Mouse (Mus musculus): ENCODE results near the gene Smo. TPM values are rescaled to one million over a fixed set of nuclear protein-coding genes. Genes with fewer than 3 reads are reported as not detected.

The Smo gene
- polyA plus RNA-seq, 1 experiment from 2014 or later = 23.6 TPM

- no peaks in the 10 kb centered on the region for H3K27me3 ChIP-seq (ENCODE audit: control insufficient read depth, insufficient read depth, low read length)
- H3K27ac ChIP-seq (ENCODE audit: low read length) = no peak overlapping the region
- no peak overlapping the region for H3K4me3 ChIP-seq (replicated peaks; ENCODE audit: low read length)
- peaks cover 8% of the 10 kb centered on the region; the same call in 1 of the 2 replicates for H3K4me1 ChIP-seq (ENCODE audit: control insufficient read depth, insufficient read depth, low read length)
- H3K4me2 ChIP-seq (ENCODE audit: low read depth, low read length) = no peak overlapping the region
- H3K9me3 ChIP-seq (replicated peaks; ENCODE audit: control insufficient read depth, low read length) = no peaks in the 10 kb centered on the region
- no peak for ATAC-seq (ENCODE audit: insufficient read depth, low FRiP score)
- WGBS = 86% methylated on average over 7 of the region's 7 CpGs
- no peaks in the 10 kb centered on the region for H3K36me3 ChIP-seq (ENCODE audit: control insufficient read depth, insufficient read depth, low read length)
- H3K9ac ChIP-seq (ENCODE audit: low read length) = no peak overlapping the region
Measured at GRCm38 (mm10) chr6:29699085-29699745, 36.1 kb upstream of the Smo start.

GRCm38 (mm10) chr6:29701051-29701450, 34.3 kb upstream of the Smo start:
- 65% methylated on average over 6 of the region's 6 CpGs for WGBS
- Histone ChIP-seq H3K9me3 (replicated peaks; ENCODE audit: control insufficient read depth, low read length) (no peaks in the 10 kb centered on the region), H3K9ac (ENCODE audit: low read length) (no peak overlapping the region), H3K27me3 (ENCODE audit: control insufficient read depth, insufficient read depth, low read length) (no peaks in the 10 kb centered on the region), H3K4me2 (ENCODE audit: low read depth, low read length) (no peak overlapping the region), H3K4me3 (replicated peaks; ENCODE audit: low read length) (no peak overlapping the region), H3K27ac (ENCODE audit: low read length) (no peak overlapping the region), H3K4me1 (ENCODE audit: control insufficient read depth, insufficient read depth, low read length) (no peaks in the 10 kb centered on the region; the same call in 1 of the 2 replicates), H3K36me3 (ENCODE audit: control insufficient read depth, insufficient read depth, low read length) (no peaks in the 10 kb centered on the region)
- ATAC-seq (ENCODE audit: insufficient read depth, low FRiP score) = peak; percentile 75

- 83% methylated on average over 3 of the region's 3 CpGs for WGBS
Measured at GRCm38 (mm10) chr6:29702126-29702525, 33.2 kb upstream of the Smo start.

GRCm38 (mm10) chr6:29704143-29704542, 31.2 kb upstream of the Smo start:
- 84% methylated on average over 5 of the region's 5 CpGs for WGBS
- Histone ChIP-seq H3K9me3 (replicated peaks; ENCODE audit: control insufficient read depth, low read length) (no peaks in the 10 kb centered on the region), H3K27ac (ENCODE audit: low read length) (no peak overlapping the region), H3K9ac (ENCODE audit: low read length) (no peak overlapping the region), H3K4me1 (ENCODE audit: control insufficient read depth, insufficient read depth, low read length) (no peaks in the 10 kb centered on the region), H3K4me2 (ENCODE audit: low read depth, low read length) (no peak overlapping the region), H3K36me3 (ENCODE audit: control insufficient read depth, insufficient read depth, low read length) (no peaks in the 10 kb centered on the region), H3K4me3 (replicated peaks; ENCODE audit: low read length) (no peak overlapping the region), H3K27me3 (ENCODE audit: control insufficient read depth, insufficient read depth, low read length) (no peaks in the 10 kb centered on the region)
- no peak for ATAC-seq (ENCODE audit: insufficient read depth, low FRiP score)

More at GRCm38 (mm10) chr6:29702126-29702525, 33.2 kb upstream of the Smo start:
- Histone ChIP-seq H3K4me3 (replicated peaks; ENCODE audit: low read length) (no peak overlapping the region), H3K9ac (ENCODE audit: low read length) (no peak overlapping the region), H3K27ac (ENCODE audit: low read length) (no peak overlapping the region), H3K36me3 (ENCODE audit: control insufficient read depth, insufficient read depth, low read length) (no peaks in the 10 kb centered on the region), H3K9me3 (replicated peaks; ENCODE audit: control insufficient read depth, low read length) (no peaks in the 10 kb centered on the region), H3K27me3 (ENCODE audit: control insufficient read depth, insufficient read depth, low read length) (no peaks in the 10 kb centered on the region), H3K4me1 (ENCODE audit: control insufficient read depth, insufficient read depth, low read length) (no peaks in the 10 kb centered on the region; the same call in 1 of the 2 replicates), H3K4me2 (ENCODE audit: low read depth, low read length) (no peak overlapping the region)
- no peak for ATAC-seq (ENCODE audit: insufficient read depth, low FRiP score)

- Histone ChIP-seq H3K4me2 (ENCODE audit: low read depth, low read length) (no peak overlapping the region), H3K4me1 (ENCODE audit: control insufficient read depth, insufficient read depth, low read length) (no peaks in the 10 kb centered on the region), H3K4me3 (replicated peaks; ENCODE audit: low read length) (no peak overlapping the region), H3K27me3 (ENCODE audit: control insufficient read depth, insufficient read depth, low read length) (no peaks in the 10 kb centered on the region), H3K9me3 (replicated peaks; ENCODE audit: control insufficient read depth, low read length) (no peaks in the 10 kb centered on the region), H3K36me3 (ENCODE audit: control insufficient read depth, insufficient read depth, low read length) (no peaks in the 10 kb centered on the region), H3K9ac (ENCODE audit: low read length) (no peak overlapping the region), H3K27ac (ENCODE audit: low read length) (no peak overlapping the region)
- WGBS = 29% methylated on average over 2 of the region's 2 CpGs
- no peak for ATAC-seq (ENCODE audit: insufficient read depth, low FRiP score)
Measured at GRCm38 (mm10) chr6:29707902-29708301, 27.4 kb upstream of the Smo start.

- Histone ChIP-seq H3K27me3 (ENCODE audit: control insufficient read depth, insufficient read depth, low read length) (no peaks in the 10 kb centered on the region), H3K9ac (ENCODE audit: low read length) (no peak overlapping the region), H3K4me3 (replicated peaks; ENCODE audit: low read length) (no peak overlapping the region), H3K27ac (ENCODE audit: low read length) (no peak overlapping the region), H3K9me3 (replicated peaks; ENCODE audit: control insufficient read depth, low read length) (no peaks in the 10 kb centered on the region), H3K4me2 (ENCODE audit: low read depth, low read length) (no peak overlapping the region), H3K36me3 (ENCODE audit: control insufficient read depth, insufficient read depth, low read length) (no peaks in the 10 kb centered on the region), H3K4me1 (ENCODE audit: control insufficient read depth, insufficient read depth, low read length) (no peaks in the 10 kb centered on the region)
- 80% methylated on average over 3 of the region's 3 CpGs for WGBS
- ATAC-seq (ENCODE audit: insufficient read depth, low FRiP score) = no peak
Measured at GRCm38 (mm10) chr6:29711318-29711717, 24.0 kb upstream of the Smo start.

GRCm38 (mm10) chr6:29712011-29712584, 23.2 kb upstream of the Smo start:
- H3K27me3 ChIP-seq (ENCODE audit: control insufficient read depth, insufficient read depth, low read length) = no peaks in the 10 kb centered on the region
- no peak overlapping the region for H3K4me2 ChIP-seq (ENCODE audit: low read depth, low read length)
- no peak for ATAC-seq (ENCODE audit: insufficient read depth, low FRiP score)
- no peak overlapping the region for H3K27ac ChIP-seq (ENCODE audit: low read length)
- H3K4me1 ChIP-seq (ENCODE audit: control insufficient read depth, insufficient read depth, low read length) = 0 out of 2 replicates have a peak, but pooled peaks cover under 1% of the 10 kb centered on the region
- H3K36me3 ChIP-seq (ENCODE audit: control insufficient read depth, insufficient read depth, low read length) = no peaks in the 10 kb centered on the region
- H3K9me3 ChIP-seq (replicated peaks; ENCODE audit: control insufficient read depth, low read length) = no peaks in the 10 kb centered on the region
- H3K9ac ChIP-seq (ENCODE audit: low read length) = no peak overlapping the region
- 43% methylated on average over 3 of the region's 3 CpGs for WGBS
- H3K4me3 ChIP-seq (replicated peaks; ENCODE audit: low read length) = no peak overlapping the region

GRCm38 (mm10) chr6:29716624-29717365, 18.5 kb upstream of the Smo start:
- Histone ChIP-seq H3K4me2 (ENCODE audit: low read depth, low read length) (peak overlapping the region; percentile 24; the same call in 1 of the 2 replicates), H3K9me3 (replicated peaks; ENCODE audit: control insufficient read depth, low read length) (no peaks in the 10 kb centered on the region), H3K27me3 (ENCODE audit: control insufficient read depth, insufficient read depth, low read length) (no peaks in the 10 kb centered on the region), H3K4me1 (ENCODE audit: control insufficient read depth, insufficient read depth, low read length) (peaks cover 20% of the 10 kb centered on the region), H3K27ac (ENCODE audit: low read length) (no peak overlapping the region; the same call in 1 of the 2 replicates), H3K9ac (ENCODE audit: low read length) (no peak overlapping the region), H3K36me3 (ENCODE audit: control insufficient read depth, insufficient read depth, low read length) (no peaks in the 10 kb centered on the region), H3K4me3 (replicated peaks; ENCODE audit: low read length) (no peak overlapping the region)
- ATAC-seq (ENCODE audit: insufficient read depth, low FRiP score) = peak; percentile 30; the same call in 1 of the 2 replicates
- 49% methylated on average over 10 of the region's 10 CpGs for WGBS

GRCm38 (mm10) chr6:29717541-29717940, 17.8 kb upstream of the Smo start:
- 56% methylated on average over 10 of the region's 10 CpGs for whole genome bisulfite sequencing

More at GRCm38 (mm10) chr6:29717541-29717940, 17.8 kb upstream of the Smo start:
- Histone ChIP-seq H3K9me3 (replicated peaks; ENCODE audit: control insufficient read depth, low read length) (no peaks in the 10 kb centered on the region), H3K36me3 (ENCODE audit: control insufficient read depth, insufficient read depth, low read length) (no peaks in the 10 kb centered on the region), H3K27me3 (ENCODE audit: control insufficient read depth, insufficient read depth, low read length) (no peaks in the 10 kb centered on the region), H3K4me3 (replicated peaks; ENCODE audit: low read length) (no peak overlapping the region), H3K27ac (ENCODE audit: low read length) (no peak overlapping the region), H3K4me1 (ENCODE audit: control insufficient read depth, insufficient read depth, low read length) (peaks cover 20% of the 10 kb centered on the region), H3K4me2 (ENCODE audit: low read depth, low read length) (no peak overlapping the region), H3K9ac (ENCODE audit: low read length) (peak overlapping the region; percentile 54; the same call in 1 of the 2 replicates)
- no peak for ATAC-seq (ENCODE audit: insufficient read depth, low FRiP score)
